ENCODE assay signal across 29 mouse cellular contexts in genomic region chr13:90364518-90365027, GRCm38 (mm10).
DNase-seq lines count a peak whose midpoint lies in the region; ATAC-seq lines count a peak whose summit lies in the region.
"Had no signal": no experiment of that assay in that cellular context is flagged by ENCODE, and none has a peak within 500 bp of the region (broad histone marks: within the 10 kb centered on the region; RNA-seq: fewer than 3 reads in every experiment).

No protein-coding gene starts in this region.

- H3K9ac ChIP-seq in embryonic facial prominence, embryonic 14.5 days (ENCODE audit: low read depth, low read length) = no peak overlapping the region
- H3K9ac ChIP-seq: forebrain, embryonic 13.5 days; heart, embryonic 15.5 days; hindbrain, embryonic 13.5 days; liver, embryonic 14.5 days; midbrain, embryonic 15.5 days; neural tube, embryonic 15.5 days had no signal

- no peak for ATAC-seq in embryonic facial prominence, embryonic 14.5 days (ENCODE audit: low read depth)
- peak; percentile 65 for ATAC-seq in megakaryocyte progenitor cell, adult 5-6 weeks (replicated peaks; ENCODE audit: poor library complexity)
- ATAC-seq: forebrain, embryonic 13.5 days; intestine, embryonic 16.5 days; midbrain, embryonic 15.5 days had no signal

- H3K36me3 ChIP-seq in embryonic facial prominence, embryonic 14.5 days (ENCODE audit: control insufficient read depth, insufficient read depth, low read length) = no peaks in the 10 kb centered on the region
- H3K36me3 ChIP-seq: heart, embryonic 10.5 days; heart, embryonic 15.5 days; hindbrain, embryonic 13.5 days; midbrain, embryonic 10.5 days; midbrain, embryonic 15.5 days; neural tube, embryonic 15.5 days had no signal

- 35% methylated on average over 4 of the region's 4 CpGs for WGBS in embryonic facial prominence, embryonic 14.5 days

- DNase-seq in 3T3-L1 (ENCODE audit: low read depth, low spot score) (peak; percentile 65), NIH3T3 (ENCODE audit: low read depth) (peak; percentile 38)
- DNase-seq in embryonic facial prominence, embryonic 14.5 days (ENCODE audit: low spot score) = peak; percentile 25
- no peak for DNase-seq in right cerebral cortex, postnatal 14 days
- DNase-seq in cerebellum, adult 18-20 months = no peak
- no peak for DNase-seq in gastrocnemius, postnatal 25 days
- DNase-seq: adrenal gland, adult 8-10 months; cerebellum, adult 11 months; cerebellum, adult 9-11 months; kidney, adult 9 months; kidney, postnatal 14 days; liver; lung, adult 2 months; lung, postnatal 10 days; right cerebral cortex, postnatal 4 days; thymus, adult 2 months; thymus, postnatal 36 days had no signal

- H3K4me1 ChIP-seq in embryonic facial prominence, embryonic 14.5 days (ENCODE audit: control insufficient read depth, insufficient read depth, low read length) = 0 out of 2 replicates have a peak, but pooled peaks cover 4% of the 10 kb centered on the region
- H3K4me1 ChIP-seq: forebrain, embryonic 13.5 days; hindbrain, embryonic 13.5 days; midbrain, embryonic 10.5 days; midbrain, embryonic 15.5 days; neural tube, embryonic 15.5 days had no signal

- H3K9me3 ChIP-seq in embryonic facial prominence, embryonic 14.5 days (ENCODE audit: control insufficient read depth, low read length) = peaks cover 11% of the 10 kb centered on the region; the same call in 1 of the 2 replicates
- H3K9me3 ChIP-seq: heart, embryonic 10.5 days; heart, embryonic 15.5 days; hindbrain, embryonic 13.5 days; midbrain, embryonic 10.5 days; midbrain, embryonic 15.5 days had no signal

- H3K27me3 ChIP-seq in embryonic facial prominence, embryonic 14.5 days (replicated peaks; ENCODE audit: control insufficient read depth, insufficient read depth, low read length) = no peaks in the 10 kb centered on the region
- H3K27me3 ChIP-seq: CH12.LX; forebrain, embryonic 13.5 days; heart, embryonic 15.5 days; hindbrain, embryonic 13.5 days; midbrain, embryonic 15.5 days; neural tube, embryonic 15.5 days had no signal

- no peak overlapping the region for H3K27ac ChIP-seq in embryonic facial prominence, embryonic 14.5 days (replicated peaks; ENCODE audit: low read depth, low read length)
- H3K27ac ChIP-seq: forebrain, embryonic 13.5 days; heart, embryonic 10.5 days; heart, embryonic 15.5 days; hindbrain, embryonic 13.5 days; liver, embryonic 14.5 days; midbrain, embryonic 10.5 days; midbrain, embryonic 15.5 days; neural tube, embryonic 15.5 days; stomach, postnatal 0 days had no signal

- no peak overlapping the region for H3K4me2 ChIP-seq in embryonic facial prominence, embryonic 14.5 days (ENCODE audit: low read depth, low read length)
- H3K4me2 ChIP-seq: forebrain, embryonic 13.5 days; heart, embryonic 15.5 days; hindbrain, embryonic 13.5 days; midbrain, embryonic 15.5 days; neural tube, embryonic 15.5 days had no signal

- no peak overlapping the region for H3K4me3 ChIP-seq in embryonic facial prominence, embryonic 14.5 days (ENCODE audit: low read depth, low read length)
- H3K4me3 ChIP-seq: forebrain, embryonic 13.5 days; heart, embryonic 10.5 days; heart, embryonic 15.5 days; hindbrain, embryonic 13.5 days; midbrain, embryonic 10.5 days; midbrain, embryonic 15.5 days; neural tube, embryonic 15.5 days had no signal

Comparison
In these comparisons a context has a peak if more than half of its experiments do, and no peak if none do; other contexts are left out.
1. DNase-seq: peak in 3T3-L1 (single experiment), NIH3T3 (single experiment) and embryonic facial prominence, embryonic 14.5 days (single experiment); none in right cerebral cortex, postnatal 14 days (single experiment), cerebellum, adult 18-20 months (0 of 2) and gastrocnemius, postnatal 25 days (single experiment).